Mouse (Mus musculus): ENCODE results near the gene Cryba4. TPM values are rescaled to one million over a fixed set of nuclear protein-coding genes. Genes with fewer than 3 reads are reported as not detected.

Cryba4 gene
- polyA plus RNA-seq, 1 experiment from 2014 or later, result 1.9 TPM

DNA sequence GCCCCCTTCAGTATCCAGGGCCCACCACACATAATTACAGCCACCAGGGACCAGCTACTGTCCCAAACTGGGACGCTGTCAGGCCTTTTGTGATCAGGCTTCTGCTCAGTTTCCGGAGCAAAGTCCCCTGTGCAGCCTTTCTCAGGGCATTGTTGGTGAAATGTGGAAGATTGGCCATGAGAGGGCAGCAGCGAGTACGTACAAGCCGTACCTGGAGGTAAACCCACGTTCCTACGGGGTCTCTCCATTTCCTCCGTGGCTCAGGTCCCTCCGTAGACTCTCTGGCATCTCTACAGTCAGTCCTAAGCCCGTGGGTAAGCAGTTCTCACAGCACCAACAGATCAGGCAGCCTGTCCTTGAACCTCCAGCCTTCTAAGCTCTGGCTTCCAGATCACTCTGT lies 37.9 kb downstream of the Cryba4 start:
- H3K27ac ChIP-seq (replicated peaks), result no peak overlapping the region
- 6% methylated on average over 10 of the region's 10 CpGs for WGBS
- H3K36me3 ChIP-seq, result no peaks in the 10 kb centered on the region
- no peak overlapping the region for H3K9ac ChIP-seq
- no peak overlapping the region for H3K4me3 ChIP-seq
- peaks cover 58% of the 10 kb centered on the region for H3K27me3 ChIP-seq (replicated peaks)
- H3K9me3 ChIP-seq, result no peaks in the 10 kb centered on the region
- ATAC-seq (ENCODE audit: extremely low read depth, insufficient number of reproducible peaks, low FRiP score, low TSS enrichment), result no peak
- no peak overlapping the region for H3K4me2 ChIP-seq
- H3K4me1 ChIP-seq, result peaks cover 22% of the 10 kb centered on the region

DNA sequence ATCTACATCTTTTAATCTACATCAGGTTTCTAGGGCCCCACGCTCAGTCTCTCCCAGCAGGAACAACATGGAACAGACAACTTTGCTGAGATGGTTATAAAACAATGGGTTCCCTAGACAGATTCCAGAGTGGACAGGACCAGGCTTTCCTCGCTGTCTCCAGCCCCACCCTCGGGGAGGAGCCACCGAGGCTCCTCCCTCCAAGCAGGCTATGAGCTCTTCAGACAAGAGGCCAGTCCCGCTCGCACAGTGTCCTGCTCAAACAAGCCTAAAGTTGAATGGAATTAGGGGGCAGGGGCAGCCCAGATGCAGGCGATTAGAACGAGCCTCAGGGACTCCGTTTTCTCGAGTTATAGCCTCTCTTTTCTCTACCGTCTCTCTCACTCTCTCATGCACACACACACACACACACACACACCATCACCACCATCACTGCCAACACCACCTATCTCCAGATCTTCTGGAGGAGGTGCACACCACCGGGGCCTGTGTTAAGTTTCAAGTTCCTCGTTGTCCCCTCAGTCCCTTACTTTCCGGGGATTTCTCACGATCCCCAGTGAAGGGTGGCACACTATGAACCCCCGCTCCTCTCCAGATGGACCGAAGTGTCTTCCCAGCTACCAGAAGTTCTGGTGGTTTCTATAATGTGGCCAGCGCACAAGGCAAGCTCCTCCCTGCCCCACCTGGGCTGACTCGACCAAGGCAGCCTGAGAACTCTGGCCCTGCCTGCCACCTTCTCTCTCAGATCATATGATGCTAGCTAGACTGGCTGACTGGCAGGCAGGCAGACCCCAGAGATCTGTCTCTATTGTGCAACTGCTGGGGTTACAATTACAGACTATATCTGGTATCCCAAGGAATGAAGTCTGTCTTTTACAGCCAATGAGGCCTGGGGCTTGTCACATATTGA lies 38.7 kb downstream of the Cryba4 start:
- H3K27ac ChIP-seq (replicated peaks), result no peak overlapping the region
- 45% methylated on average over 19 of the region's 19 CpGs for WGBS
- H3K27me3 ChIP-seq (replicated peaks), result peaks cover 51% of the 10 kb centered on the region
- H3K4me1 ChIP-seq, result peaks cover 18% of the 10 kb centered on the region
- no peaks in the 10 kb centered on the region for H3K9me3 ChIP-seq
- H3K36me3 ChIP-seq, result no peaks in the 10 kb centered on the region
- H3K9ac ChIP-seq, result no peak overlapping the region
- no peak overlapping the region for H3K4me2 ChIP-seq
- no peak overlapping the region for H3K4me3 ChIP-seq
- no peak for ATAC-seq (ENCODE audit: extremely low read depth, insufficient number of reproducible peaks, low FRiP score, low TSS enrichment)

DNA sequence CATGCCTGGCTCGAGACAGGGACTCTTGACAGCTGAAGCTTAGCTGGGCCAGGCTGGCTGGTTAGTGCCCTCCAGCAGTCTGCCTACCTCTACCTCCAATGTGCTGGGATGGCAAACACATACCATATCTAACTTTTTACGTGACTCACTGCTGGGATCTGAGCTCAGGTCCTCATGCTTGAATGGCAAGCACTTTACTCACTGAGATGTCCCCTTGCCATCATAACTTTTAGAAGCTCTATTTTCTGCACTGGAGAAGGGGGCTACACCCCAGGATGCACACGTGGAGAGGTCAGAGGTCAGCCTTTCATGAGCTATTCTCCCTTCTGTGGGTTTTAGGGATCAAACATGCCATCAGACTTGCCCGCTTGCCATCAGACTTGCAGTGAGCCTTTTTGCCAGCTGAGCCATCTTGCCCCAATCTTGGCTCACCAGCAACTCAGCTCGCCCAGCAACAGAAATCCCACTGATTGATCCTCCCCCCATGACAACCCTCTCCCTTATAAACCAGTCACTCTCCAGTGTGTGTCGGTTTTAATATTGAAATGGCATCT lies 39.5 kb downstream of the Cryba4 start:
- H3K9ac ChIP-seq, result no peak overlapping the region
- peaks cover 47% of the 10 kb centered on the region for H3K27me3 ChIP-seq (replicated peaks)
- H3K4me1 ChIP-seq, result peaks cover 18% of the 10 kb centered on the region
- H3K4me2 ChIP-seq, result no peak overlapping the region
- no peak overlapping the region for H3K27ac ChIP-seq (replicated peaks)
- H3K9me3 ChIP-seq, result no peaks in the 10 kb centered on the region
- WGBS, result 68% methylated on average over 6 of the region's 6 CpGs
- no peak for ATAC-seq (ENCODE audit: extremely low read depth, insufficient number of reproducible peaks, low FRiP score, low TSS enrichment)
- H3K36me3 ChIP-seq, result no peaks in the 10 kb centered on the region
- H3K4me3 ChIP-seq, result no peak overlapping the region

DNA sequence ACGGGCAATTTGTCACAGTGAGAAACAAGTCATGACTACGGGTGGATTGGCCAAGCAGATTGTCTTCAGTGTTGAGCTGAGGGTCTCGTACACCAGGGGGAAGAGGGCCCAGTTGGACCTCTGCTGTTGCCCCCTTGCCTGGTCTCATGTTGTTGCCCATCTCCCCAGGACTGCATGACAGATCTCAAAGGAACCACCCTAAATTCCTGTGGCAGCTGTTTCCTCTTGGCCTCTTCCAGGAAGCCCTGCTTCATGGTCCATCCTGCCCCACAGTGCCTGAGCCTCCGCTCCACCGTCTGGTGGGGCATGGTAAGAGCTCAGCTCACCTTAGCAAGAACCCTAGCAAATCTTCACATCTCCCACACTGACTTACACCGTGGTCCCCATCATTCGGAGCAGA lies 40.4 kb downstream of the Cryba4 start:
- no peak overlapping the region for H3K4me2 ChIP-seq
- no peak for ATAC-seq (ENCODE audit: extremely low read depth, insufficient number of reproducible peaks, low FRiP score, low TSS enrichment)
- WGBS, result 78% methylated on average over 7 of the region's 7 CpGs

DNA sequence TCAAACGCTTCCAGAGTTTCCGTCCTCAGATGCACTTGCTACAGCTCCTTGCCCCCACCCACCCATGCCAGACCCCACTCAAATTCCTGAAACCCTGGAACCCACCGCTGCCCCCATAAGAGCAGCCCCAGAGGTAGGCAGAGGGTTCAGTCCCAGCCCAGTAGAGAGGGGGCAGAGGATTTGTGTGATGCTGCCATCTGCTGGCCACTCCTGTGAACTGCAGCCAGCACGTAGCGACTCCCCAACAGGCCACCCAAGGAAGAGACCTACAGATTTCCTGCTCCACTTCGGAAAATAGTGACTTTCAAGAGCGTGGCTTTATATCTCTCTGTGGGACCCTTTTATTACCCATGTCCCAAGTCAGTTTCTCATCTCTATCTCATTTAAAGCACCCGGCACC lies 42.2 kb downstream of the Cryba4 start:
- Histone ChIP-seq H3K27ac (replicated peaks) (no peak overlapping the region), H3K4me1 (peaks cover 15% of the 10 kb centered on the region), H3K9me3 (no peaks in the 10 kb centered on the region), H3K4me3 (no peak overlapping the region), H3K36me3 (no peaks in the 10 kb centered on the region), H3K27me3 (replicated peaks) (peaks cover 32% of the 10 kb centered on the region), H3K4me2 (no peak overlapping the region), H3K9ac (no peak overlapping the region)
- 33% methylated on average over 8 of the region's 8 CpGs for WGBS
- no peak for ATAC-seq (ENCODE audit: extremely low read depth, insufficient number of reproducible peaks, low FRiP score, low TSS enrichment)

More for the DNA sequence above, 40.4 kb downstream of the Cryba4 start:
- H3K4me3 ChIP-seq, result no peak overlapping the region
- no peak overlapping the region for H3K9ac ChIP-seq
- H3K9me3 ChIP-seq, result no peaks in the 10 kb centered on the region
- H3K27me3 ChIP-seq (replicated peaks), result peaks cover 42% of the 10 kb centered on the region
- H3K27ac ChIP-seq (replicated peaks), result no peak overlapping the region
- peaks cover 18% of the 10 kb centered on the region for H3K4me1 ChIP-seq
- H3K36me3 ChIP-seq, result no peaks in the 10 kb centered on the region

DNA sequence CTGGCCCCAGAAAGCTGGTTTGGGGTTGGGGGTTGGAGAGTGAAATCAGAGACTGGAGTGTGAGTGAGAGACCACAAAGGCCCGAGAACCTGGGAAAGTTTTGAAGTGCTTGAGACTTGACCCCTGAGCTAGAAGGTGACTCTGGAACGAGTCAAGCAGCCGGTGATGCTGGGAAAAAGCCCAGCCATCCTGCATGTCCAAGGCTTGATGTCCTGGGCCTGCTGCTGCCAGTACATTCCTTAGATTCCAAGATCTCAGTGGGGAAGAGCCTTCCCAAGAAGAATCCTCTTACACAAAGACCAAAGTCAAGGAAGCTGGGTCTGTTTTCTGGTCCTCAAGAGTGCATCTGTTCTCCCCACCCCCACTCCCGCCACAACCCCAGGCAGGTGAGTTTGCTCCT lies 44.0 kb downstream of the Cryba4 start:
- Histone ChIP-seq H3K36me3 (no peaks in the 10 kb centered on the region), H3K27me3 (replicated peaks) (peaks cover 31% of the 10 kb centered on the region), H3K4me3 (no peak overlapping the region), H3K27ac (replicated peaks) (no peak overlapping the region), H3K9ac (no peak overlapping the region), H3K4me1 (peaks cover 6% of the 10 kb centered on the region), H3K9me3 (no peaks in the 10 kb centered on the region), H3K4me2 (no peak overlapping the region)
- no peak for ATAC-seq (ENCODE audit: extremely low read depth, insufficient number of reproducible peaks, low FRiP score, low TSS enrichment)
- 21% methylated on average over 4 of the region's 4 CpGs for whole genome bisulfite sequencing

DNA sequence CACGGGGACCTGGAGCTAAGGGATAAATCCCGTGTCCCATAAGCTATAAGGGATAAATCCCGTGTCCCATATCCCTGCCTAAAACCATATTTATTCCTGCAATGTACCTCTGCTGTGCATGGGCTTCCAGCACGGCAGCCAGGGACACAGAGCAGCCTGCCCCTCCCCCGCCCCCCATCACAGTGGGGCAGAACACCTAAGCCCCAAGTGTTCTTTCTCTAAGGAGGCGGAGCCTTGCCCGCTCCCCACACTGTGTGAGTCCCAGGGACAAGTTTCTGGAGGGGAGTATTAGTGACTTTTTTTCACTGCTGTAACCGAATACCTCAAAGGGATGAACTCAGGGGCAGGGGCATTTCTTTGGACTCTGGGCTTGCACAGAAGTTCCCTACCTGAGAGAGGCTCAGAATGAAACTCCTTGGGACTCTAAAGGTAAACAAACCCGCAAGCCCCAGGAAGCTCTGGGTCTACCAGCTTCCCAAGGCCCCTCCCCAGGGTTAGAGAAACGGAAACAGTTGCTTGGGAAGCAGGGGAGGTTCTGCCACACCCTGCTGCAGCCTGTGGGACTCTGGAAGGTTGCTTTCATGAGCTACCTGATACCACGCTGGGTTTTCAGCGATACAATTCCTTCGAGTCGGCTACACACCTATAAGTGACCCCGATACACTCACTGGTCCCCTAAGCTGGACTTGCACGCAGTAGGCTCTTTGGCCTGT lies 45.6 kb downstream of the Cryba4 start:
- ATAC-seq (ENCODE audit: extremely low read depth, insufficient number of reproducible peaks, low FRiP score, low TSS enrichment), result no peak; the same call in 1 of the 2 replicates
- Histone ChIP-seq H3K9ac (no peak overlapping the region), H3K36me3 (no peaks in the 10 kb centered on the region), H3K4me3 (no peak overlapping the region), H3K9me3 (no peaks in the 10 kb centered on the region), H3K4me2 (no peak overlapping the region), H3K4me1 (peaks cover 6% of the 10 kb centered on the region), H3K27ac (replicated peaks) (no peak overlapping the region), H3K27me3 (replicated peaks) (peaks cover 37% of the 10 kb centered on the region)
- WGBS, result 25% methylated on average over 16 of the region's 16 CpGs

DNA sequence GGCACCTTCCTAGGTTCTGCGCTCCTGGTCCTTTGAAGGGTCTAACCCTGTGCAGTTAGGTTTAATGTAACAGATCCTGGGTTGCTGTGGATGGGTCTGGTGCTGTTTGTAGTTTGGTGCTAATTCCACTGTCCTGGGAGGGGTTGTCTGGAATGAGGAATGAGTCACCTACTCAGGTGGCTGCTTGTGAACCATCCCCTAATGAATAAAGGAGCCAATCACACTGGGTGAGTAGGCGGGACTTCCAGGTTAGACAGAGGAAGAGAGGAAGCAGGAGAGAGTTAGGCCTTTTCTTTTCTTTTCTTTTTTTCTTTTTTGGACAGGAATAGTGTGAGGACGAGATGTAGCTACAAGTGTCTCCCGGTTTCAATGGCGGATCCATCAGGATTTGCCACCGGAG lies 52.7 kb downstream of the Cryba4 start:
- no peak for ATAC-seq (ENCODE audit: extremely low read depth, insufficient number of reproducible peaks, low FRiP score, low TSS enrichment)
- H3K27ac ChIP-seq (replicated peaks), result no peak overlapping the region
- no peak overlapping the region for H3K4me3 ChIP-seq
- H3K9me3 ChIP-seq, result no peaks in the 10 kb centered on the region
- H3K9ac ChIP-seq, result no peak overlapping the region
- no peak overlapping the region for H3K4me2 ChIP-seq
- no peaks in the 10 kb centered on the region for H3K4me1 ChIP-seq
- WGBS, result 68% methylated on average over 6 of the region's 6 CpGs
- peaks cover 20% of the 10 kb centered on the region for H3K27me3 ChIP-seq (replicated peaks)
- no peaks in the 10 kb centered on the region for H3K36me3 ChIP-seq

Other genes with a start within 250 kb of the Cryba4 start
- gene Crybb1, start 3.3 kb upstream of the Cryba4 start, polyA plus RNA-seq (2015; fragmentation: Nextera tagmentation; extraction: Ambion mirVana), result 1.2 and 2.2 TPM in 2 replicates
- 36.8 and 37.5 TPM in 2 replicates for gene Tpst2, start 24.2 kb upstream of the Cryba4 start, polyA plus RNA-seq (2015; fragmentation: Nextera tagmentation; extraction: Ambion mirVana)
- gene Tfip11, start 73.8 kb upstream of the Cryba4 start, polyA plus RNA-seq (2015; fragmentation: Nextera tagmentation; extraction: Ambion mirVana), result 17.8 and 19.4 TPM in 2 replicates
- gene Srrd, start 90.5 kb upstream of the Cryba4 start, polyA plus RNA-seq (2015; fragmentation: Nextera tagmentation; extraction: Ambion mirVana), result 24.0 and 25.8 TPM in 2 replicates
- 18.5 and 19.2 TPM in 2 replicates for gene Hps4, start 90.6 kb upstream of the Cryba4 start, polyA plus RNA-seq (2015; fragmentation: Nextera tagmentation; extraction: Ambion mirVana)
- 0.06 and 0.07 TPM in 2 replicates for gene Gm6583, start 103.5 kb upstream of the Cryba4 start, polyA plus RNA-seq (2015; fragmentation: Nextera tagmentation; extraction: Ambion mirVana)
- 1.1 and 1.2 TPM in 2 replicates for gene Asphd2, start 142.3 kb upstream of the Cryba4 start, polyA plus RNA-seq (2015; fragmentation: Nextera tagmentation; extraction: Ambion mirVana)
- gene Gm6588, start 196.9 kb upstream of the Cryba4 start, polyA plus RNA-seq (2015; fragmentation: Nextera tagmentation; extraction: Ambion mirVana), result not detected in 2 replicates

All from heart, embryonic 13.5 days (tissue).